Mouse (Mus musculus): ENCODE results near the gene Cldn20.

The Cldn20 gene

GRCm38 (mm10) chr17:3532254-3532653, at the start of gene Cldn20:
TSS of gene Cldn20 (plus strand) at chr17:3532554.
- DNase-seq (ENCODE audit: low spot score): no peak

GRCm38 (mm10) chr17:3483091-3483490, 49.3 kb upstream of the Cldn20 start:
- DNase-seq (ENCODE audit: low spot score): no peak

DNA sequence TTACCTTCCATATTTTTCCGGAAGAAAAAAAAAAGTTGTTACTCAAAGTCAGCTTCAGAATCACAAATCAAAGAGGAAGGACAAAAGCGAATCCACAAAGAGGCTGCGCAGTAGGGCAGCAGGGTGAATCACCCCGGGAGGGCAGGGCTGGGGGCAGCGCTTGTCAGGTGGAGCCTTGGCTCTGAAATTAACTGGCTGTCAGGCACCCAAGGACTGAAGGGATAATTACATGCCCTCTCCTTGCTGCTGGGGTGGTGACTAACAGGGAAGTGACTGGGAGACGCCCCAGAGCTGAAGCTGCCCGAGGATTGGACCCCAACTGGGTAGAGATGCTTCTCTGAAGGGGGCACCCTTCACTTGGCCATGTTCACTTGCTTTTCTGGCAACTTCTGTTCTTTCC, 46.5 kb upstream of the Cldn20 start:
- no peak for DNase-seq (ENCODE audit: low spot score)

- no peak for DNase-seq (ENCODE audit: low spot score)
Measured at GRCm38 (mm10) chr17:3487211-3487610, 45.1 kb upstream of the Cldn20 start.

- no peak for DNase-seq (ENCODE audit: low spot score)
Measured at GRCm38 (mm10) chr17:3487721-3488601, 44.4 kb upstream of the Cldn20 start.

DNA sequence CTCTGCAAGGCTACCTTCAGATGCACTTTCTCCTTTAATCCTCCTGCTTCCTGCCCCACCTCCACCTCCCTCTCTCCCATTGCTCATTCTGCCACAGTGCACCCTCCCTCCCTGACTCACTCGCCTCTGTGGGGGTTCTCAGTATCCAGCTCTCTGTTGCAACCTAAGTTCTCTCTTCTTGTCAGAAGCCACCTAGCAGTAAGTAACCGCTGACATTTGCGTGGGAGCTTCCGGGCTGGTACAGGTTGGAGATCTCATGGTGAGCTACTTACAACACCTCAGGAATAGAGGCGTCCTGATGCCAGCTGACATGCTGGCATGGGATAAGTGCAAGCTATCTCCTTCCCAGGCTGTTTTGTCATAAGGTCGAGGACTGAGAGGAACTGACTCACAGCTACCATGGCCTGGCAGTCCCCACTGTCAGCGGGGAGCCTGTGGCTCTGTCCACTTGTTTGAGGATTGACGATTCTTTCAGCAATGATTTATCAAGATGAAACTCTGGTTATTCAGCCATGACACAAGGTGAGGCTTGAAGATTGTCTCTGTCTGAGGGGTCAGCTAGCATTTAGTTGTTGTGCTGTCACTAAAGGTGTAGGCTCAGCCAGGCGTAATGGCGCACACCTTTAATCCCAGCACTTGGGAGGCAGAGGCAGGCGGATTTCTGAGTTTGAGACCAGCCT, 42.0 kb upstream of the Cldn20 start:
- DNase-seq (ENCODE audit: low spot score): no peak

DNA sequence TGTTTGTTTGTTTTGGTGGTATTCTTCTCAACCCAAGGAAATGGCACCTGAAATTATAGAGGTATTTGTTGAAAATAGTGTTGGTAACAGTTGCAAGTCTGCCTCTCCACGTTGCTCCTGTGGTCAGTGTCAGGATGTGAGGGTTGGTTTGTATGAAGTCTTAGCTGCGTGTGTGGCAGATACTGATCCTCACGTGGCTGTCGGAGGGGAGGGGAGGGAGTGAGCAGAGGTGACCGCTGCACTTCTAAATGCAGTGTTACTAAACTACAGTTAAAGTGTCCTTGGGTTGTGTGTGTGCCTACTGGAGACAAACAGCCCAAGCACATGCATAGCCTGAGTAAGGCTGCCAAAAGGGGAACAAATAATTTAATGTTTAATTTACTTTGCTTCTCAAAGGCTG, 41.3 kb upstream of the Cldn20 start:
- no peak for DNase-seq (ENCODE audit: low spot score)

GRCm38 (mm10) chr17:3491667-3492066, 40.7 kb upstream of the Cldn20 start:
- no peak for DNase-seq (ENCODE audit: low spot score)

GRCm38 (mm10) chr17:3495576-3495975, 36.8 kb upstream of the Cldn20 start:
- no peak for DNase-seq (ENCODE audit: low spot score)

DNA sequence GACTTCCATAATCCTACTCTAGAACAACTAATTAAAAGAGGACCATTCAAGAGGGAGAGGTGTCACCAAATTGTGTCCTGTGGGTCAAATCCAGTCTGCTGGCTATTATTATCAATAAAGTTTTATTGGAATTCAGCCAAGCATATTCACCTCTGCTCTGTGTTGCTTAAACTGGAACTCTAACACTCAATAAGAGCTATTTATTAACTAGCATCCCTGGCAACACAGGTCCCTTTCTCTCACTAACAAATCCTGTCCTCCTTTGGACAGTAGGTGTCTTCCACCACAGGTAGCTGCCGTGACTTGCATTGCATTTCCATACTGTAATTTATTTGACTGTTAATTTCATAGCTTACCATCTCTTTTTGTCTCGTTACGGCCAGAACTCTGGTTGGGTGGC, 36.3 kb upstream of the Cldn20 start:
- DNase-seq (ENCODE audit: low spot score): no peak

- no peak for DNase-seq (ENCODE audit: low spot score)
Measured at GRCm38 (mm10) chr17:3498086-3498485, 34.3 kb upstream of the Cldn20 start.

DNA sequence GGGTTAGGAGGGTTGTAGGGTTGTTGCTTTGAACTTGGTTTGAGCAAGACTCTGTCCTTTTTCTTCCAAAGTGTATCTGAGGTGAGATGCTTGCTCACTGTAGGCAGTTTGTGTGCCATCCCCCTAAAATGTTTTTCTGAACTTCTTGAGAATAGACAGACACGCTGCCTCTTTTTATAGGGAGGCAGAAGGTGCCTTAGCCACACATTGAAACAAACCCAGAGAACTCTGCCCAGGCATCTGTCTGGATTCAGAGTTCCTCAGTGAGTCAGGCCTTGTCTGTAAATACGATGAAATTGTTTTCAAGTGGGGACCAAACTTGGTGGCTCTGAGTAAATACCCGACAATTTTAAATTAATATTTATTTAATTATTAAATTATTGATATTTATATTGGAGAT, 33.8 kb upstream of the Cldn20 start:
- no peak for DNase-seq (ENCODE audit: low spot score)

DNA sequence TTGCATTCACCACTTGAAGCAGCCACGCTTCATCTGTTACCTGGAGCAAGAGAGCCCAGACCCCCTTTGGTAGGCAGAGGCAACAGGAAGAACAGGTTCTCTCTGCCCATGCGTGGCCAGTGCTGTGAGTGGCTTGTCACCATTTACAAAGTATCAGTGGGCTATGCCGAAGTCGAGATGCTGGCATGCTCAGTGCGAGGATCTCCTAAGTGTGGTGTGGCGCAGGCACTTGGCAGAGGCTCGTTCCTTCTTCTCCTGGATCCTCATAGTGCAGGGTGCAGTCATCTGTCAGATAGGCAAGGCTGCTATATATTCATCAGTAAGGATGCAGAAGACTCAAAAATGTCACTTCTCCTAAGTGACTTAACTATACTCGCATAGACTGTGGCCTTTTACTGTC, 32.9 kb upstream of the Cldn20 start:
- DNase-seq (ENCODE audit: low spot score): no peak

DNA sequence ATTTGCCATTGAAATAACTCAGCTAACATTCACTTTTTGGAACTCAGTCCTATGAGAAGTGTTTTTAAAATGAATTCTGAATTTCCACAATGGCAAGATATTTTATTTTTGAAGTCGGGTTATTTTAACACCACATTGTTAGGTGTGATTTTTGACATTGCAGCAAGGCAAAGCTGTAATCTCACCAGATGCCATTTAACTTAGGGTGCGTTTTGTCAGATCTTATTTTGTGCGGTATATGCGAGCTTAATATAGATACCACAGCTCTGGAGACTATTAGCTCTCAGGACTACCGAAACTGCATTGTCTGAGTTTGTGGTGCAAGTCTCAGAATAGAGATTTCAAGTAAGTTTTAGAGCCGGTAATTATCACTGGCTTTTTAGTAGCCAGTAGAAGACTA, 32.3 kb upstream of the Cldn20 start:
- no peak for DNase-seq (ENCODE audit: low spot score)

DNA sequence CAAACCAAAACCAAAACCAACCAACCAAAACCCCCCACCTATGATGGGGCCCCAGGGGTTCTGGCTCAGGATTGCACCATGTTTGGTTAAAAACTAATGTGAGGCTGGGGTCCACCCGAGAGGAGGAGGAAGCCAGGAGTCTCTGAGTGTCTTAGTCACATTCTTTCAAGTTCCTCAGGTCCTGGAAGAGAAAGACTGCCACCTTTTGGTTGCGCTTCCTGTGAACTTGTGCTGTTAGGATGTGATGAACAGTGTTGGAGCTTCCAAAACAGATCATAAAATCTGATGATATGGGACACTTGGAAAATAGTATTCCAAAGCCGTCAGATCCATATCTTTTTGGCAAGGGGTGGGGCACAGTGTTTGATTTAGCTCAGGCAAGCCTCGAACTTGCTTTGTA, 31.4 kb upstream of the Cldn20 start:
- no peak for DNase-seq (ENCODE audit: low spot score)

DNA sequence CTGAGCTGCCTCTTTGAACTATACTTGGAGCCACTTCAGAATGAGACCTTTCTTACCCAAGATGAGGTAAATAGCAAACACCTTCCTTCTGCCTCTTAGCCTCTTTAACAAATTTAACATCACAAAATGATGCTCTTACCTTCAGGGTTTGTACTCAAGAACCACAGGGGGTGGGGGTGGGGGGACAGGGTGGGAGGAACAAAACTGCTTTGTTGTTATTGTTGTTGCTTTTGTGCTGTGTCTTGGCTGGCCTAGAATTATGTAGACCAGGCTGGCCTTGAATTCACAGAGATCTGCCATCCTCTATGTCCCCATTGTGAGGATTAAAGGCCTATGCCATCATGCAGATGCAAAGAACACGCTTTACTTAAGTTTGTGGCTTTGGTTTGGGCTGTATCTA, 26.6 kb upstream of the Cldn20 start:
- DNase-seq (ENCODE audit: low spot score): no peak

GRCm38 (mm10) chr17:3506508-3506907, 25.8 kb upstream of the Cldn20 start:
- DNase-seq (ENCODE audit: low spot score): no peak

DNA sequence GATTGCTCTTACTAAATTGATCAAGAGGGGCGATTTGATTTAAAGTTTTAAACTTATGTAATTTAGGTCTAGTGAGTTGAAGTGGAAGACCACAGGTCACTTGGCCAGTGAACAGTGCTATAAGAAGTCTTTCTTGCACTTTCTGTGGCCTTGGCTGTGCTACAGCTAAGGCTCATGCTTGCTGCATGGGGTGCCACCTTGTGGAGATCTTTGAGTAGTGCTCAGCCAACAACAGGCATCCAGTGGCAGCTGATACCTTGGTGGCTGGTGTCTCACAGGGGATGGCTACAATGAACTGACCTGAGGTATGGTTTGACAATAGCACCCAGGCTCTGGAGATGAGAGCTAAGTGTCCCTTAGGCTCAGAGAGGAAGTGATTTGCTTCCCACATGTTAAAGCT, 22.5 kb upstream of the Cldn20 start:
- DNase-seq (ENCODE audit: low spot score): no peak

DNA sequence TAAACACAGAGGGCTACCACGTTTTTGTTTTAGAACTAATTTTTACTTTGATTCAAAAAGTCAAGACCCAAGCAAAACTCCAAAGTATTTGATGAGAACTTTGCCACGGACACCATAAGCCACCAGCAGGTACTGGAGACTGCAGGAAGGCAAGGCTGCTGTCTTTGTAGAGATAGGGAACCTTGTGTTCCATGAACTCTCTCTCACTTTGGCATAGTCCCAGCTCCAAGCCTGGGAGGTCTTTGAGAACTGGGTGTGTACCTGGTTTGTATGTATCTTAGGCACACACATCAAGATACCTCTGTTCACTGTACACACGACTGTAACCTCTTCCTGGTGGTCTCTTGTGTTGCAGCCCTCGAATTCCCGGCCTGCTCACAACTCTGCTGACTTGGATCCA, 18.0 kb upstream of the Cldn20 start:
- DNase-seq (ENCODE audit: low spot score): no peak

DNA sequence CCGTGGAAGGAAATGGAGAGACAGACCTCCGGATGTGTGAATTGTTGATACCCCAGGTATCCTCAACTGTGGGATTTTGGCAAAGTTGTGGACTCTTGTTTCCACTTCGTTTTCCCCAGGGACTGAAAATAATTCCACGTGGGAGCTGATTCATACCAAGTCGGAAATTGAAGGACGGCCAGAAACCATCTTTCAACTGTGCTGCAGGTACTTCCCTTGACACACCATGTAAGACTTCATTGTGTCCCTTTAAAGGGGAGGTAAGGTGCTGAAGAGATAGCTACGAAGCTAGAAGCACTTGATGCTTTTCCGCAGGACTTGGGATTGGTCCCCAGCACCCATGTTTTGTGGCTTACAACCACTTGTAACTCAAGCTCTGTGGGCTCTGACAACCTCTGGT, 16.5 kb upstream of the Cldn20 start:
- DNase-seq (ENCODE audit: low spot score): no peak

- DNase-seq (ENCODE audit: low spot score): no peak
Measured at GRCm38 (mm10) chr17:3516406-3516805, 15.9 kb upstream of the Cldn20 start.

DNA sequence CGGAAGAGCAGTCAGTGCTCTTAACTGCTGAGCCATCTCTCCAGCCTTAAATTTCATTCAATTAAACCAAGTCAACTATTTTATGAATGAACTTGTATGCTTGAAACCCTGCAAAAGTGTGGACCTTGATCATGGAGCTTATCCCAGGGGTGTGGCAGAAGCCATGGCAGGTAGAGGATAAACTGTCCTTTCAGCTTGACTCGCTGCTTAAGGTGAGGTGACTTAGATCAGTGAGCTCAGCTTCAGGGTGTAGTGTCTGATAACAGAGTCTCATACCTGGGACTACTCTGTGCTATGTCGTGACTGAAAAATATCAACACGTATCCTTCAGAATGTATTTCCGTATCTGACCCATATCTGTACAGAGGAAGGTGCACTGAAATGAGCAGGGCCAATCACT, 12.0 kb upstream of the Cldn20 start:
- DNase-seq (ENCODE audit: low spot score): no peak

DNA sequence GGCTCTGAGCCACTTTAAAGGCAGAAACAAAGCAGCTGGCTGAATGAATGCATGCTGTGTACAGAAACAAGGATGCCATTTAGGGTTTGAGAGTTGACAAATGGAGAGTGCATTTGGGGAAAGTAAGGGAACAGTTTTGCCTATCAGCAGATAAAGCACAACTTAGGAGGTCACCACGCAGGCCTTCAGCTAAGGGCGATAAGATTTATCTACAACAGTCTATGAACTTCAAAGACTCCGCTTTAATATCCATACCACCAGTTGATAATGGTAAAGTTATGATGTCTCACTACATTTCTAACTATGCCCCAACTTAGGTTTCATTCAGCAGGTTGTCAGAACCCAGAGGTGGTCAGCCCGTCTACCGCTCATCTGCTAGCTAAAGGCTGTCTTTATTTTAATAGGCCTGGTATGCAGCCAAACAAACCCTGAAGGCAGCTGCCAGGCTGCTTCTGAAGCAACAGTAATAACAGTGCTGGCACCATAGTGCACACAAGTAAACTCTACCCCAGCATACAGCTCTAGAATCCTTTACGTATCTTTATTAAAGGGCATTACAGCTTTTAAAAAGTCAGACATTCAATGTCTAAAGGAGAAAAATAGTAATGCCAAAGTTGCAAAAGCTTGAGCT, 4.4 kb upstream of the Cldn20 start:
- DNase-seq (ENCODE audit: low spot score): no peak
